Mouse (Mus musculus) left cerebral cortex, adult 2 months (tissue): Measurements from ENCODE around the gene Map3k10. TPM values are rescaled to one million over a fixed set of nuclear protein-coding genes. Genes with fewer than 3 reads are reported as not detected.
A peak's percentile ranks its signal among the peaks of the same experiment; 100 is the strongest.

Experiments
- DNase-seq, 2 experiments: peaks; one replicate each; pipeline ENCODE4 v3.0.0; 2021 to 2022; ENCODE audit warnings: low spot score in 2 of 2, mixed read lengths in 1 of 2; ENCODE audit errors: extremely low spot score in 1 of 2
- H3K27ac ChIP-seq: fragments of 200-600 bp; 2 replicates; pipeline ENCODE4 v1.8.1; 2022
- H3K4me3 ChIP-seq: fragments of 200-600 bp; 2 replicates; pipeline ENCODE4 v1.8.1; 2022
- CTCF ChIP-seq: fragments of 200-600 bp; IDR thresholded peaks from 2 replicates; pipeline ENCODE4 v1.8.1; 2022; ENCODE audit warnings: antibody characterized with exemption, mild to moderate bottlenecking, moderate library complexity
- intact Hi-C: fragments of 180-260 bp; cut with DNase I; formaldehyde crosslinking; loops from one replicate; pipeline ENCODE4 v1.15.1; 2025
- total RNA-seq, 2 experiments: library from RNA; stranded (reverse); gene quantifications; 2 replicates each; pipeline ENCODE4 v1.2.3; 2021

Map3k10 gene
- total RNA-seq, 2 experiments from 2014 or later = 202 to 214 TPM

DNA sequence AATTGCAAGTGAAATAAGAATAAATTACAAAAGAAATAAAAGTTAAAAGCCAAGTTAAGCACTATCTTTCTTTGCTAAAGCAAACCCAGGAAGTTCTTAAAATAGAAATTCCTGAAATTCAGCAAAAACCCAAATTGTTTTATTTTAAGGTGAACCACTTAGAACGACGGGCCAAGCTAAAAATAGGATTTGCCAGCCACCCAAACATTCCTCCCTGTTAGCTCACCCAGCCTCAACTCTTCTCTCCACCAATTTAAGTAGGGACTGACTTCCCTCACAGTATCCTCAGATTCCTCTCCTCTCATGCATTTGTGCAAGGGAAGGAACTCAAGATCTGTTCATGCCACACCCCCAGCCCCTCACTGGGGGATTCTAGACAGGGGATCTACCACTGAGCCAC, 8.8 kb upstream of the Map3k10 start:
- TF ChIP-seq CTCF = no peak
- intact Hi-C loops = loop anchor here (10.0 kb wide), 2 partner anchors 198 to 348 kb away; partner anchors contain the start of genes Ltbp4 and Sertad1
- Histone ChIP-seq H3K4me3 (no peak overlapping the region), H3K27ac (no peak overlapping the region)
- DNase-seq = no peak

GRCm38 (mm10) chr7:27675222-27675612, 819 bp upstream of the Map3k10 start:
- DNase-seq = no peak
- intact Hi-C loops = no loop called here
- no peak for TF ChIP-seq CTCF
- Histone ChIP-seq H3K27ac (no peak overlapping the region), H3K4me3 (peak overlapping the region; percentile 84)

GRCm38 (mm10) chr7:27674195-27674521, 240 bp downstream of the Map3k10 start:
- no peak for DNase-seq
- peak overlapping the region; percentile 94 for H3K27ac ChIP-seq
- TF ChIP-seq CTCF = no peak
- peak overlapping the region; percentile 84 for H3K4me3 ChIP-seq
- intact Hi-C loops = no loop called here

- intact Hi-C loops = no loop called here
- peak in 1 of 2 experiments; percentile 25 for DNase-seq
- peak overlapping the region; percentile 94 for H3K27ac ChIP-seq
- H3K4me3 ChIP-seq = peak overlapping the region; percentile 84
- TF ChIP-seq CTCF = no peak
Observed at GRCm38 (mm10) chr7:27673575-27674131, 745 bp downstream of the Map3k10 start.

- Histone ChIP-seq H3K4me3 (peak overlapping the region; percentile 84), H3K27ac (peak overlapping the region; percentile 94)
- peak in 1 of 2 experiments; percentile 25 for DNase-seq
- intact Hi-C loops = no loop called here
- no peak for TF ChIP-seq CTCF
Observed at GRCm38 (mm10) chr7:27673064-27673574, 1.3 kb downstream of the Map3k10 start.

DNA sequence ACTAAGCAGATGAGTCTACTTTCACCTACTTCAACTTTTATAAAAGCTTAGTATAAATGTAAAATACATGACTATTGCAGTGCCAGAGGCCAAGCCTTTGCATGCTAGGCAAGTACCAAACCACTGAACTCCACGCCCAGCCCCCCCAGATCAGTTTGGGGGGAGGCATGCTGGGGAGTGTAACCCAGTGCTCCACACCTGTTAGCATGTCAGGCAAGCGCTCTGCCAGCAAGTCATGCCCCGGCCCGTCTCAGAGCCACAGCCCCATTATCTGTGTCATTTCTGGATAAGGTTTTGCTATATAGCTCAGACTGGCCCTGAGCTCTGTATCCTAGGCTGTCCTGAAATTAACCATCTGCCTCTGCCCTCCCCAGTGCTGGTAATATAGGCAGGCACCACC, 12.4 kb downstream of the Map3k10 start:
- DNase-seq = no peak
- no peak overlapping the region for H3K4me3 ChIP-seq
- H3K27ac ChIP-seq = no peak overlapping the region
- no peak for TF ChIP-seq CTCF
- intact Hi-C loops = no loop called here

DNA sequence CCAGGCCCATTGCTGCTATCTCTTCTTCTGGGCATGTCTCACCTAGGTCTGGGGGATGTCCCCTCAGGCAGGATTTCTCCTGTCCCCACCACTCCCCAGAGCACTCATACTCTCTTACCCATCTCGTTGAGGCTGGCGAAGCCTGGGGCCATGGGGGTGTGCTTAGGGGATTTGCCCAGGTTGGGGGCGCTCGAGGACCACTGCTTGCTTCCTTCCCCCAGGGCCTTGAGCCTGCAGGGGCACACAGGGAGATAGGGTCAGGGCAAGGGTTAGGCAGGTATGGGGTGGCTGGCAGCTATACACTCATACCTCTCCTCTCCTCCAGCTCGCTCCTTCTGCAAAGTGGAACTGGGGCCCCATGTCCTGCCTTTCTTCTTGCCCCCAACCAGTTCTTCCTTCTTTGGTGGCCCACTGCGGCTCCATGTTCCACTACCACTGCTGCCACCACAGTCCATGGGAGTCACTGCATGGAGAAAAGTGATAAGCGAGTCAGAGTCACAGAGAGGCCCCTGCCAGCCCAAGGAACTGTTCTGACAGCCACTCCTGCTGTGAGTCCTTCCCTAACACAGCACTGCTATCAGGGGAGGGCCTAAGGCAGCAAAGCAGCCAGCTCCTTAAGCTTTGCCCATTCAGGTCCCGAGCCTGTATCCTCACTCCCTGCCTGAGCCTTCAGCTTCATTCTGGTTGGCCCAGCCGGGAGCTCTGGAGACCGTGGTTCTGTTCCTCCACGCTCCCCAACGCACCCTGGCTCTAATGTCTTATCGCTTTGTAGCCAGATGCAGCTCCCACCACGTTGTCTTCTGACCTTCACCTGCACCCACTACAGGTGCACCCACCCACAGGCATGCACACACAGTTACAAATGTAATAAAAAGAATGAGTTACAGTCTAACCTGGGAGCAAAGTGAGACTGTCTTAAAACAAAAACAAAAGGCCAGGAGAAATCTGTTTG, 15.4 kb downstream of the Map3k10 start:
- peak in 1 of 2 experiments; percentile 30 for DNase-seq

DNA sequence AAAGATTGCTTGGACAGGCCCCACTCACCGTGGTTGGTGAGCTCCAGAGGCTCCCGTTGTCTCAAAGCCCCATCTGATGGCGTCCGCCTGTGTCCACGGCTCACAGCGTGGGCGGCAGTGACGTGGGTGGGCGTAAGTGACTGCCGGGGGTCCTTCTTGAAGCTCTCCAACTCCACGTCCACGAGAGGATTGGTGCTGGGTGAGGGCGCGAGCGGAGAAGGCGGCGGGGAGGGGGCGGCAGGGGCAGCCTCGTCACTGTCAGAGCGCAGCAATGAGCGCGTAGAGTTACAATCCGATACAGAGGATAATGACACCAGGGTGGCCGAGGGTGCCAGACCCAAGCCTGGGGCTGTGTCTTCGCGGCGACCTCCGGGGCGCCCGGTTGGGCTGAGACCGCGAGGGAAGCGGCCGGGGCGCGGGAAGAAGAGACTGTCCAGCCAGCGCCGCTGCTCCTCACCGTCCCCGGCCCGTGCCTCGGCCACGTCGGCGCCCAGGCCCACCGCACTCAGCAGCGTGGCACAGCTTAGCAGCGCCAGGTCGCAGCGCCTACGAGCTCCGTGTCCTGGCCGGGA, 16.5 kb downstream of the Map3k10 start:
- DNase-seq = peak in 1 of 2 experiments; percentile 48

More for the DNA sequence above, 15.4 kb downstream of the Map3k10 start:
- H3K27ac ChIP-seq = peak overlapping the region; percentile 75; the same call in 1 of the 2 replicates
- H3K4me3 ChIP-seq = no peak overlapping the region
- intact Hi-C loops = no loop called here
- peak; percentile 24; the same call in 1 of the 2 replicates for TF ChIP-seq CTCF

GRCm38 (mm10) chr7:27656600-27656999, 17.8 kb downstream of the Map3k10 start:
- intact Hi-C loops = no loop called here
- Histone ChIP-seq H3K27ac (peak overlapping the region; percentile 96), H3K4me3 (no peak overlapping the region)
- TF ChIP-seq CTCF = no peak
- no peak for DNase-seq

More for the DNA sequence above, 16.5 kb downstream of the Map3k10 start:
- H3K4me3 ChIP-seq = no peak overlapping the region
- intact Hi-C loops = no loop called here
- peak overlapping the region; percentile 75 for H3K27ac ChIP-seq
- no peak for TF ChIP-seq CTCF

DNA sequence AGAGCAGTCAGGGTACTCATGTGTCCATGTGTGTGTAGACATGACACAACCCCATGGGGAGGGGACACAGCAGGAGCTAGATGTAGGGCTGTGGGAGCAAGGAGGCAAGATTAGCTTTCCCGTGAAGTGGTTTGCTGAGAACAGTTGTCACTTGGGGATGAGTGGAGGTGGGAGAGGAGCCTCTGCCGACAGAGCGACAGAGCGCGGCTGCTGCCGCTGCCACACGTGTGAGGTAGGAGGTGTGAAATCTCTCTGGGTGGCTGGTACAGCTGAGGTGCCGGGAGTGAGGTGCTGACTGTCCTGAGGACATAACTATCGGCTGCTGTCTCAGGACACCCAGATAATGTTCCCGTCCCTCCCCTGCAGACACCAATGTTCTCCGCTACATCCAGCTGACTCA, 18.9 kb downstream of the Map3k10 start:
- peak overlapping the region; percentile 96 for H3K27ac ChIP-seq
- DNase-seq = peak in 1 of 2 experiments; percentile 52
- no peak for TF ChIP-seq CTCF
- H3K4me3 ChIP-seq = peak overlapping the region; percentile 73
- intact Hi-C loops = loop anchor here (2.0 kb wide), 1 partner anchor 53 kb away; no protein-coding TSS in a partner anchor

GRCm38 (mm10) chr7:27654607-27655276, 19.7 kb downstream of the Map3k10 start:
- peak; percentile 68 to 71 for DNase-seq
- H3K27ac ChIP-seq = peak overlapping the region; percentile 96

More at GRCm38 (mm10) chr7:27654607-27655276, 19.7 kb downstream of the Map3k10 start:
- TF ChIP-seq CTCF = peak; percentile 70
- intact Hi-C loops = loop anchor here (2.0 kb wide), 1 partner anchor 52 kb away; no protein-coding TSS in a partner anchor
- H3K4me3 ChIP-seq = peak overlapping the region; percentile 73
